Mouse (Mus musculus) G1E-ER4 (cell line): Measurements from ENCODE around the gene Wnt5a. TPM values are rescaled to one million over a fixed set of nuclear protein-coding genes. Genes with fewer than 3 reads are reported as not detected.

Experiments
- GATA1 ChIP-seq: IDR thresholded peaks from one replicate; pipeline ENCODE4 v1.8.0; 2012; ENCODE audit warnings: low read length, inconsistent platforms
- polyA plus RNA-seq: library from polyadenylated mRNA; stranded (reverse); fragments of >175 nt; gene quantifications from 2 replicates; pipeline ENCODE4 v1.2.3, GENCODE M21; 2012

Gene Wnt5a
- polyA plus RNA-seq = not detected in 2 replicates

DNA sequence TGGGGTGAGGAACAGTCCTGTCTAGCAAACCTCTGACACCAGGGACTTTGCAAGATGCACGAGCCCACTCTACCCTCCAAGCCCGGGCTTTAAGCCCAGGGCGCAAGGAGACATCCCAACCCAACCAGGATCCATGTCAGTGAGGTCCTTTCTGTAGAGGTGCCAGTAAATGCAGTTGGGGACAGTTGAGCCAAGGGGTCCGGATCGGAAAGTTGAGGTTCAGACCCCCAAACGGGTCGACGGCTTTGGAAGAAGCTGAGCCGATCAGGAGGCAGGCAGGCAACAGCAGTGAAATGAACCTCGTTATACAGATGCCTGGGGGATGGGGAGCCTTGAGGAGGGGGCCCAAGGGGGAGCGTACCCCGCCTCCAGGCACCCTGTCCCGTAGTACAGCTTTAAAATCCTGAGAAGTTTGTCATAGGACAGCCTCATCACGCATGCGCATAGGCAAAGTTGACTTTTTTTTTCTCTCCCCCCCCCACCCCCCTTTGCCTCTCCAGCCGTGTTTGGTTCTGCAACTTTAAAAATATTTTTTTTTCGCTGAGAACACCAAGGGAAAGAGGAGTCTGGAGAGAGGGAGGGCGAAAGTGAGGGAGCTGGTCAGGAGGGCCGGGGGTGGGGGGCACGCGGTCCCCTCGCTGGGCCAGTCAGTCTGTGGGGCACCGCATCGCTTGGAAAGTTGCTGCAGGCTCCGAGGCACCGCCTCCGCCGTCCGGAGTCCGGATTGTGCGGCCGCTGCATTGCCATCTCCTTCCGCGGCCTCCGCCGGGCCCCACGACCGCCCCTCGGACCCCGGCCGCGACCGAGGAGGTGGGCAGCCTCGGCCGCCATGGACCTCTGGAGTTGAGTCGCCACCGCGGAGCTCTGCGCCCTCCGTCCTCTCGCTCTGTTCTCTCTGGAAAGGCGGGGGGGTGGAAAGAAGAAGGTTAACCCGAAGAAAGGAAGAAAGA lies at the start of gene Wnt5a:
Gene Wnt5a, plus strand, starts transcription at position 650 of the 950 bp plus-strand sequence.
- TF ChIP-seq GATA1 = no peak

DNA sequence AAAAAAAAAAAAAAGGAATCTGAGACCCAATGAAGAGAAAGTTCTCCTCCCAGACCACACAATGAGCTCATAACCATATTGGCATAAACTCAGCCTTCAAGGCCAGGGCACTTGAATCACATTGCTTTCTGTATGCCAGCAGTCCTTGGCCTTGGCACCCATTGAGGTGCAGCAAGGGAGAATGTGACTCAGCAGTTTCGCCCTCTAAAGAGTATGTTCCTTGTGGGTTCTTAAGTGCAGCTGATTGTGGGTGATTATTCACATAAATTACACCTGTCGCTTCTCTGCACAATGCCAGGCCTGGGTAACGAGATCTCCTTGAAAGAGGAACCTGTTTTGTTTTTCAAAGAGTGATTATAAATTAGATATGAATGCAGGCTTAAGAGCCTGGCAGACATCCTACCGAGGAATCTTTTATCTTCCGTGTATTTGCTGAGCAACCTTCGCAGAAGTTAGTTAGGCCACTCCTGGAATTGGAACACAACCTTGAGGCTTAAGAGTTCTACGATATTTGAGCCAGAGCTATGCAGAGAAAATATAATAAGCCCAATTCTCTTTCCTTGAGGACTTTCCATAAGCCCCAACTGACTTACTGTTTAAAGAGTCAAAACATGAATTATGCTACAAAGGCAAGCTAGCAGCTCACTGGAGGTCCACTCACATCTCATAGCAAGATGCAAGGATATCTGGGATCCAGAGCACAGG lies 48.0 kb upstream of the Wnt5a start:
- no peak for TF ChIP-seq GATA1

DNA sequence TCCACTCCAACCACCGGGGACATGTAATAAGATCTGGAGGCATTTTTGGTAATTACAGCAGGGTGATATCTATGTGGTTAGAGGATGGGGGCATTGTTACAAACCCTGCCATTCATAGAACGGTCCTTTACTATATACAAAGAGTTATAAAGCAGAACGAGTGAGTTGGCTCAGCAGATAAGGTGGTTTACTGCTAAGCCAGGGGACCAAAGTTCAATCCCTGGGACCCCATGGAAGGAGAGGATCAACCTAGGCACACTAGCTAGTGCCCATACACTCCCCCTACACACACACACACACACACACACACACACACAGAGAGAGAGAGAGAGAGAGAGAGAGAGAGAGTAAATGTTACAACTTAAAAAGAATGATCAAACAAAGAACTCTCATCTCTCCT lies 47.1 kb upstream of the Wnt5a start:
- no peak for TF ChIP-seq GATA1

DNA sequence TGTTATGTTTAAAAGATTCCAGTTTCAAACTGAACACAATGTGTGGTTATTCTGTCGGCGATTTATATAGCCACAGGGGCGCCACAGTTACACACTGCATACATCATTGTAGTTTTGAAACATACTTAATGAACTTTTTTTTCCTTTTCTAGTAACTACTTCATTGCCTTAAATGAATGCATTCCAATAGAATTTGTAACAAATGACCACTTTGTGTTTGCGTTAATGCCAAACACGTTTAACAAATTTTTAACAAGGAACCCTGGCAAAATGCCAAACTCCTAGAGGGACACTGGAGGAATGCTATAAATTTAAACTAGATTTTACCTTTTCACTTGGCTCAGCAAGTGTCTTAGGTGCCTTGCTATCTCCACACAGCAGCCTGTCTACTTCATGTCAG lies 36.6 kb upstream of the Wnt5a start:
- no peak for TF ChIP-seq GATA1

DNA sequence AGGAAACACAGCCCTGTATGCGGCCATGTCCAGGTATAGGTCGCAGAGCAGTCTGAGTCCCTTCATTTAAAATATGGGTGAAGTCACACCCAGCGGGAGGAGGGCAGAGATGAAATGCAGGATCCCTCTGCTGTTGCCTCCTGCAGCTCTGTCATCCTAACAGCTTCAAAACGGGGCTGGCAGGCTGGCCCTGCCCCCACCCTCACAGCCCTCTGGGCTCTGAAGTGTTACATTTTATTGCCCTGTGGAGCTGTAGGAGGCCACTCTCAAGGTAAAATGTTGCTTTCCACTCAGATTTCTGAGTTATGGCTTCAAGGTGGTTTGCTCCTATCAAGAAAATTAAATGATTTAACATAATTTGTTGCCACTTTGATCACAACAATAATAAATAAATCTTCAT lies 34.9 kb upstream of the Wnt5a start:
- TF ChIP-seq GATA1 = no peak

DNA sequence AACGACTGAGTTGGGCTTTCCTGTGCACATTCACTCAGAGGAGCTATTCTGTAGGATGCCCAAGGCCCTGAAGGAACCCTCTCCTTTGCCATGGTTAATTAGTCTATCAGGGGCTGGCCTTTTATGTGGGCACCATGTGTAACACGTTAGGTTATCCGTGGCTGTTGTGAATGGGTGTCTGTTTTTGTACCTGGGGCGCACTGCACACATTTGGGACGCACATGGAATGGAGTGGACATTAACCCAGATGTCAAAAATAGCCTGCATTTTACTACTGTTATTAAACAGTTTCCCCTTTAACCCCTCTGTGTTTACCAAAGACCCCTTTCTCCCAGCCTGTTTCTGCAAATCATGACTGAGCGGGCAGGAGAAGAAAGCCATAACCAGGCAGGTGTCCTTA lies 34.3 kb upstream of the Wnt5a start:
- no peak for TF ChIP-seq GATA1

DNA sequence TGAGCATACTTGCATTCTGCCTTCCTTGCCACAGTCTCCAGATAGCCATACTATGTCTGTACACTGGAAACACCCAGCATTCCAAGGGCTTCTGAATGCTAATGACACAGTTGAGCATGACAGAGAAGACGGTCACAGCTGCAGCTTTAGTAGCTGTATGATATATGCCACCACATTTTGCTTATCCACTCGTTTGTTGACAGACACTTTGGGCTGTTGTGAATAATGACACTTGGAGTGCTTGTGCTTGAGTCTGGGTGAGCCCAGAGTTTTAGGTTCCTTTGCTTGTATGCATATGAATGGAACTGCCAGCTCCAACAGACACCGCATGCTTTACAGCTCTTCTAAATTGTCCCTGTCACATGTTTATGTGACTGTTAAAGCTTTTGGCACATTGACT lies 29.5 kb upstream of the Wnt5a start:
- no peak for TF ChIP-seq GATA1

DNA sequence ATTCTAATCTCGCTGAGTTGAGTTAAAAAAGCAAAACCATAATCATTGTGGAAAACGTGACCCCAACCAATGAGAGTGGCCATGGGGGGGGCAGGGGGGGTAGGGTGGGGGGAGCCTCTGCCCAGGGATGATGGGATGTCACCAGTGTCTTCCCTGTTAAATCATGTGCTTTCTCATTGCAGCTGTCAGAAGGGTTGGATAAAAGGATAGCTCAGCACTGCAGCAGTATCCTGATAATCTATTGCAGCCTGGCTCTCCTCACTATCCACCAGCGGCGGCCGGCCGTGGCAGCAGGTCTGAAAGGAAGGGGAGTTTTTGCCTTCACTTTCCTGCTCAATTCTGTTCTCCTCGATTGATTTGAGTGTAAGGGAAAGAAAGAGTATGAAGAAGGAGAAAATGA lies 29.1 kb upstream of the Wnt5a start:
- no peak for TF ChIP-seq GATA1

DNA sequence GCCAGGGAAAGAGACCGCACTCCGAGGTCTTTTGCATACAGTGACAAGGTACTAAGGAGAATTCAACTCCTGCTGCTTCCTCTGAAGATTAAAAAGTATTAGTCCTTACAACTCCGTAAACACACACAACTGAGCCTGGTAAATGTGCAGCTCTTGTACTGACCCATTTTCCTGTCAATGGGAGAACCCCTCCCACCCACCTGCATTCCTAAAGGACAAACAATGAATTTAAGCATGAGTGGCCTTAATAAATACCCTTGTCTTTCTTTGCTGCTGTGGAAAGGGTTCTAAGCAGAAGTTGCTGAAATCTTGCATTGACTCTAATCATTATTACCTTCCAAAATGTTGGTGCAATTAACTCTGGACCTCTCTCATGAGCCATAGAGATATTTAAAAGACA lies 27.8 kb upstream of the Wnt5a start:
- no peak for TF ChIP-seq GATA1

DNA sequence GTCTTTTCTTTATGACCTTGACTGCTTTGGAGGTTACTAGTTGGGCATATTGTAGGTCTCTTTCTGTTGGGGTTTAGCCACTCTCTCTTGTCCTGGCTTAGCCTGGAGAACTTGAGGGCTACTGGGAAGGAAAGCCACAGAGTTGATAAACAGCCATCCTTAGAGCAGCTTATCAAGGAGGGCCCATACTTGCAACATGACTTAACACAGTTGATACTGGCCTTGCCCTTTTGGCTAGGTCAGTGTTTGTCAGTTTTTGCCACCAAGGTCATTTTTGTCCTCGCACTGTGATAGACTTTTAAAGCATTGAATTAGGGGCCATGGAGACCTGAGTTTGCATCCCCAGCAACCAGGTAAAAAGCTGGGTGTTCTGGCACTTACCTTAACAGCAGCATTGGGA lies 23.7 kb upstream of the Wnt5a start:
- TF ChIP-seq GATA1 = no peak

DNA sequence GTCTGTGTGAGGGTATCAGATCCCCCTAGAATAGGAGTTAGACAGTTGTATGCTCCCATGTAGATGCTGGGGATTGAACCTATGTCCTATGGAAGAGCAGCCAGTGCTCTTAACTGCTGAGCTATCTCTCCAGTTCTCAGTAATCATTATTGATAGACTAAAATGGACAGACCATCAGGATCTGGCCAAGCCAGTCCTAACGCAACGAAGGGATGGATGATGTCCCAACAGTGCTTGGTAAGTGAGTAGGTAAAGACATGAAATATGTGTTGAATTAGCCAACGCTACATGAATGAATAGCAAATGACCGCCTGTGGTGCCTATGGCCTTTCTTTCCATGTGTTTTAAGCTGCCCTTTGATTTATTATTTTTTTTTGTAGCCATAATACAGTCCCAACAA lies 10.7 kb upstream of the Wnt5a start:
- TF ChIP-seq GATA1 = no peak

DNA sequence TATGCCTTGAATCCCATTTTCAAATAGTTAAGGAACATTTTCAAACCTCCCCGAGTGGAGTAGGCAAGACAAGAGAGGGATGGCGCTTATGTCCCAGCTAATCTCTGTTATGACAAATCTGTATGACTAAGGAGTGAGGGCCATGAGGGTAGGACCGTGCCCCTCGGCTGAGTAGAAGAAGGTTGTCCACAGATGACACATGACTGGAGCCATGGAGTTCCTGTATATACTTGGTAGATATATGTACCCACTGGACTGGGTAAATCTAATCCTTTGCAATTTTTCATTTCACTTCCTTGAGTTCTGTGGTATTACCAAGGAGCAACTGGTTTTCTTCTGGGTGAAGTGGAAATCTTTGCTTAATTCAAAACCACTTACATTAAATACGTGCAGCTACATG lies 10.3 kb upstream of the Wnt5a start:
- TF ChIP-seq GATA1 = no peak

DNA sequence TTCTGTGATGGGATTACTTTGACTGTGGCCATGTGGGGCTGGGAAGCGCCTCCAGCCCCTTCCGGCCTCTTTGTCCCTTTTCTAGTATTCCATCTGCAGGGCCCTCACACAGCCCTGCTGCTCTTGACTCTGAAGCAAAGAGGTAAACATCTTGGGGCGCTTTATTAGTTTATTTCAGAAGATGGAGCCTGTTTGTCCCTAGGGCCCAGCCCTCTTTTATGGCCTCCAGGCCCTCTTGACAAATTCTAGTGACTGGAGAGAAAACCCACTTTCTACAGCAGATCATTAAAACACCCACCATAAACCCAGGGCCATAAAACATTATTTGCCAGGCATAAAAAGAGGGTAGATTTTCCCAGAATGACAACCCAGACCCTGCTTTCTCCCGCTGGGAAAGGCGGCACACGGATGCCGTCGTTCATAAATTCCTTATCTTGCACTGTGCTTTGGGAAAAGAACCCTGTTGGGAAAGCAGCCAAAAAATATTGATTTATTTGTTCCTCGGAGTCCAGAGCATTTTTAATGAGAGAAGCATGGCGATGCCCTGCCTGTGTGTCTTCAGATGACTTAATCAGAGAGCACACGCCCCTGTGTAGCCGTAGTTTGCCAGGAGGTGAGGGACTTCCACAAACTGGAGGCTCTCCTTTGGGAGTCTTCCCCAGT lies 3.2 kb upstream of the Wnt5a start:
- TF ChIP-seq GATA1 = no peak

DNA sequence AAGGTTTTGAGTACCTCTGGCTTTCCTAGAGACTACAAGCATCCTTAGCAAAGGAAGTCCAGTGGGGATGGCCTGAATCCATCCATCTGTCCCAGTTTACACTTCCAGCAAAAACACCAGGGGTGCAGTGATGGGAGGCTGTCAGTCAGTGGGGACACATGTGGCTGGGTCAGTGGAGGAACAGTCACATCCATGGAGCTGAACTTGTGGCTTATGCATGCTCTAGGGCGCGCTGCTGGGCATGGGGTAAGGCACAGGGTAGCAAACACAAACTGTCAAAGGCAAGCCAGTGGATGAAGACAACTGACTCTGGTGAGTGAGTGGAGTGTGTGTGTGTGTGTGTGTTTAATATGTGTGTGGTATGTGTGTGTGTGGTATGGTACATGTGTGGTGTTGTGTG lies 1.3 kb upstream of the Wnt5a start:
- no peak for TF ChIP-seq GATA1

DNA sequence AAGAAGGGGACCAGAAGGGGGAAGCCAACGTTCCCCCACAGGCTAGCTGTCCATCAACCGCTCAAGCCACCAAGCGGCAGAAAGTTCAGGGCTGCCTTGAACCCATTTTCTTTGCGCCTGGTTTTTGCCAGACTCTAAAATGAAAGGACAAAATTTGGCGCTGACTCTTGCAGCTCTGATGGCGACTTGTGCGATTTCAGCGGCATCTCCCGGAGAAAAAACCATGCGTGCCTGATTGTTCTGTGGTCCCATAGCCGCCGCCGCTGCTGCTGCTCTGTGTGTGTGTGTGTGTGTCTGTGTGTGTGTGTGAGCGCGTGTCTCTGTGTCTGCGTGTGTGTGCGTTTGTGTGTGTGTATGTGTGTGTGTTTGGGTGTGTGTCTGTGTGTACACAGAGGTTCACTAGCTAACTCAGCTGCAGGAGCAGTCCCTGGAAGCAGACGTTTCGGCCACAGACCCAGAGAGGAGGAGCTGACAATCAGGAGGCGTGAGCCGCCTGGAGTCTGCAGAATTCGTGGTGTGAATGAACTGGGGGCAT lies 568 bp downstream of the Wnt5a start:
- no peak for TF ChIP-seq GATA1
